Mouse (Mus musculus): ENCODE measurements around the gene Cdk20.

Cdk20 gene

GRCm38 (mm10) chr13:64477968-64478367, 45.9 kb downstream of the Cdk20 start:
- in situ Hi-C loops (cut with MboI; ENCODE audit: unreplicated experiment in 2 of 2): no loop called here

DNA sequence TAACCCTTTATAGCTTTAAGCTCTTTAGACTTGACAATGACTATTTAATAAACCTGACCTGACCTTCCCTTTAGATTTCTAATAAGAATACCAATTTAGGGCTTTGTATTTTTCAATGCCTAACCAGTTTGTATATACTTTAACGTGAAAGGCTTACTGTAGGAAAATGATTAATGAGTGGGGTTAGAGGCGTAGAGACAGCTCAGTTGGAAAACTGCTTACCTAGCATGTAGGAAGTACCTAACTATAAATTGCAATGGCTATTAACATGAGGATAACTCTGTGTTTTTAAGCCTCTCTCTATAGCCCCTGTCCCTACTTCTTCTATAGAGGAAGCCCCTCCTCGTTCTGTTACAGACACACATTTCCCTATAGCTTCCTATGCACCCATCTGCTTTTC, 47.8 kb downstream of the Cdk20 start:
- in situ Hi-C loops (cut with MboI; ENCODE audit: unreplicated experiment in 2 of 2): no loop called here

DNA sequence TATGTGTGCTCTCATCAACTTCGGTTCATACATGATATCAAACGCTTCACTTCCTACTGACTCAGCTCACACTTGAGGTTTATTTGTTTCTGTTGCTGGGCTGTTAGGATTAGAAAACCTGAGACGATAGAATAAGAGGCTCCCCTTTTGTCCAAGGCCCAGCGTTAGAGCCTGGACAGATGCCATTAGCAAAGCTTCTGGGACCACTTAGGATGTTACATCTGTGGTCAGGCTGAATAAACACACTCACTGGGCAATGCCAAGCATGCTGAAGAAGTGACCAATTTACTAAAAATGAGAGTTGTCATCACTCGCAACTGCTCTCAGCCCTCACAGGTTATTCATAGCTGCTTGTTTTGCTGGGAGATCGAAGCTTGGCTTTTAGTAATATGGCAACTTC, 57.8 kb downstream of the Cdk20 start:
- in situ Hi-C loops (cut with MboI; ENCODE audit: unreplicated experiment in 2 of 2): no loop called here

Measured in v-Abl transformed pro-B cells (cell line).